Mouse (Mus musculus): ENCODE results near the gene Slit2.

Gene Slit2

DNA sequence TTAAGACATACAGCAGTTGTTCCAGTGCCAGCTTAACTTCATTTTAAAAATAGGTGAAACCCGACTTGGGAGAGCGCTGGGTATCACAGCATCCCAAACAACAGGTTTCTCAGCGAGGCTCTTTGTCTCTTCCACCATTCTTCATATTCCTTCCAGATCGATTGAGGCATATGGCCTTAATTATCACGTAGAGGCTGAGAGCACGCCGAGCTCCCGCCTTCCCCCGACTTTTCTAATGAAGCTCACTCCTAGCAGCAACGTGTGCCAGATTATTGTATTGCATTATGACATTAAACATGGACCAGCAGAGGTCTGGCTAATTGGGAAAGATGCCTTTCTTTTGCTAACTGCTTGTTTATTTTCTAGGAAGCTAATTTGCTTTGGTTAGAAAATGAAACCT, 75.7 kb downstream of the Slit2 start:
- DNase-seq, result no peak

GRCm38 (mm10) chr5:48060715-48061114, 77.8 kb downstream of the Slit2 start:
- DNase-seq, result no peak

- no peak for DNase-seq
Measured at GRCm38 (mm10) chr5:48078730-48079129, 95.8 kb downstream of the Slit2 start.

DNA sequence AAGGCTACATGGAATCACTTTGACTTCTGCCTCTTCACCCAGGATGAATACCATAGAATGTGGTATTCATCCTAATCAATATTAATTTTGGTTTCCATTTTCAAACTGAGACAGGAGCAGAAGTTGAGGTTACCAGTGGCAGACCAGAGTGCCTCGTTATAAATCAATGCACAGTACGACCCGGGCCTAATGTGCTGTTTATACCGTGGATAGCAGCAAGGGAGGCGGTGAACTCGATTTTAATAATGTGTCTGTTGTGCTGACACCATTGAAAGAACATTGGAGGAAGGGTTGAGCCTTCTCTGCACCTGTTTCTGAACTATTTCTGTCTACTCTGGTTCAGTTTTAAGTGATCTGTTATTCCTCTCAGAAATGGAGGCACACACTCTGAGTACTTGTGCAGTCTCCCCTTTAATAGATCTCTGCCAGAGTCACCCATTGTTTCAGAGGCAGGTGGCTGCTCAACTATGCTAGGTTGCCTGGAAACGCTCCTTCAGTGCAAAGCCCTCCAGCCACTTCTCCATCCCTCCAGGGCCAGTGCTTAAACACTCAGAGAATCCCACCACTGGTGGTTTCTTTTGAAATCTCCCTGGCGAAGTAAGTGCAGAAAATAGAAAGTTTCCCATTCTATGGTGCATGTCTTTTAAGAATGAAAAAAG, 98.4 kb downstream of the Slit2 start:
- no peak for DNase-seq

DNA sequence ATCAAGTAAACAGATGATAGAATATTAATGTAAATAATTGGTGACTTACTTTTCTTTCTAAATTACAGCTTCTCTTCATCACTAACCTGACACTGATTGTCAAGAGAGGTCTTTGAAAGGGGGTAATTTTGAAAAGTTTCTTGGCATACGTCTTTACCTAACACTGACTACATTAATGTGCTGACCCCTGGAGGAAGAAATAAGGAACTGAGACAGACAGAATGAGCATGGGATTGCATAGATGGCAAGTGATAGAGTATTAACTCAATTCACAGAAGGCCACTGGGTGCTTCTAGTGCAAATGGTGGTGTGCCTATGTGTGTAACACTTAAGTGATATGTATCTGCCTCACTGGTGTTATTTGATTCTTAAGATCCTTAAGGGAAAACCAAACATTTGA, 130.5 kb downstream of the Slit2 start:
- DNase-seq, result no peak

DNA sequence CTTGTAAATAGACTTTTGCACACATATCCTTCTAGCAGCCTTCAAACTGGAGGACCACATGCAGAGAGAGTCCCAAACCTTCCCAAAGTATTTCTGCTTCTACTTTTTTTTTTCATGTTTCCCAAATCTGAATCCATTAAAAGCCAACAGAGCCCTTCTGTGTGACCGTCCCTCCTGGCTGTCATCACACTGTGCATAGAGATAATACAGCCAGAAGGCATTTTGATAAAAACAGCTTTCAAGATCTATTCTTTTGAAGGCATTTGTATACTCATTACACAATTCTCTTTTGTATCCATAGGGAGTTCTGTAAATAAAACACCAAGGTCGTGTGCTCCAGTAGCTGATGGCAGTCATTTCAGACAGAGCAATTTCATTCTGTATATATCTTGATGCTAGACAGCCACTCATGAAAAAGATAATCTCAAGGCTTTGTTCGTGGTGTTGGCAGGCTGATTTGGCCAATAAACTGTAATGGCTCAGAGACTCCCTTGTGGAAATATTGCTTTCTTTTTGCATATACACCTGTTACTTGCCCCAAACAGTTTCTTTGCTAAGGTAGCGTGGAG, 132.1 kb downstream of the Slit2 start:
- DNase-seq, result no peak

DNA sequence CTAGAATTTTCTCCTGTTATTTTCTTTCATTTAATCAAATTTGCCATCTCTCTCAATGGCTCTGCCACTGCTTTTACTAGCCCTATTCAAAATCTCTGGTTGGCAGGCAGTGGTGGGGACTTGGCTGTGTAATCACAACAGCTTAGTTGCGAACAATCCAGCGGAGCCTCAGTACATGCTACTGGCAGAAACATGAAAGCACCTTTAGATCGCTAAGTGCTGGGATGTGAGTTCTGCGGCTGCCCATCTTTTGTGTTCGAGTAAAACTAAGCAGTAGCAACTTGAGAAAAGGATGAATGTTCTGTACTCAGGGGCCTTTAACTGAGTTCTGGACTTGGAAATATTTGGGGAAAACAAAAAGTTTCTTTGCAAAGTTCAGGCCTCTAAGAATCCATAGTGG, 139.7 kb downstream of the Slit2 start:
- DNase-seq, result peak; percentile 4

DNA sequence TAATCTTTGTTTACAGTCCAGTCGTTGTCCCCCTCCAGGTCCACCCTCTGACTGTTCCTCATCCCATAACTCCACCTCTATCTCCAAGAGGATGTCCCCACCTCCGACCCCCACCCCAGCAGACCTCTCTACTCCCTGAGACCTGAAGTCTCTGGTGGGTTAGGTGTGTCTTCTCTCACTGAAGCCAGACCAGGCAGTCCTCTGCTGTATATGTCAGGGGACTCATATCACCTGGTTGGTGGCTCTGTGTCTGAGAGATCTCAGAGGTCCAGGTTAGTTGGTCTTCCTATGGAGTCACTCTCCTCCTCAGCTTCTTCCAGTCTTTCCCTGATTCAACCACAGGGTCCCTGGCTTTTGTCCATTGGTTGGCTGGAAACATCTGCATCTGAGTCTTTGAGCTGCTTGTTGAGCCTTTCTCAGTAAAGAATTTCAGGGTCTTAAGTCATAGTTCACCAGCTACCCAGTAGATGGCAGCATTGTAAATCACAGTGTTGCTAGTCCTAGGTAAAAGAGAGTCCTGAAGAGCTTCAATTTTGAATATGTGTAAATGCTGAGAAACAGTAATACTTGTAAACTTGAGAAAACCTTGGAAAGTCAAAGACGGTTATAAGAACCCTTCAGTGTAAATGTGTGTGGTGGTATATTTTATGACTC, 143.0 kb downstream of the Slit2 start:
- DNase-seq, result no peak

DNA sequence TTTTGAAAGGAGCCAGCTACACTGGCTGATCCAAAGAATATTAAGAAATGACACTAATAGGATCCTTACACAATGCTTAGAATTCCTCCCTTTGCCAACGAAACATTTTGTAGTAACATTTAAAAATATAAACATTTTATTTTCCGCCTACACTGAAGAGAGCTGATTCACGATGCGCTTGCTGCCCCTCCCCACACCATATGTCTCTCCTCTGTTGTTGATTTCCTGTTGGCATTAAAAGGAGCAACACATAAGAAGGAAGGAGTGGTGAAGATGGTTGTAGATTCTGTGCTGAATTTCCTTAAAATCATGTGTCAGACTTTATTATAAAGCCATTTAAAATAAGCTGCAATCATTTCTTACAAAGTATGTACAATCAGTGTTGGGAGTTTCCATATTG, 147.0 kb downstream of the Slit2 start:
- DNase-seq, result no peak

GRCm38 (mm10) chr5:48136571-48136970, 153.6 kb downstream of the Slit2 start:
- DNase-seq, result peak; percentile 44

DNA sequence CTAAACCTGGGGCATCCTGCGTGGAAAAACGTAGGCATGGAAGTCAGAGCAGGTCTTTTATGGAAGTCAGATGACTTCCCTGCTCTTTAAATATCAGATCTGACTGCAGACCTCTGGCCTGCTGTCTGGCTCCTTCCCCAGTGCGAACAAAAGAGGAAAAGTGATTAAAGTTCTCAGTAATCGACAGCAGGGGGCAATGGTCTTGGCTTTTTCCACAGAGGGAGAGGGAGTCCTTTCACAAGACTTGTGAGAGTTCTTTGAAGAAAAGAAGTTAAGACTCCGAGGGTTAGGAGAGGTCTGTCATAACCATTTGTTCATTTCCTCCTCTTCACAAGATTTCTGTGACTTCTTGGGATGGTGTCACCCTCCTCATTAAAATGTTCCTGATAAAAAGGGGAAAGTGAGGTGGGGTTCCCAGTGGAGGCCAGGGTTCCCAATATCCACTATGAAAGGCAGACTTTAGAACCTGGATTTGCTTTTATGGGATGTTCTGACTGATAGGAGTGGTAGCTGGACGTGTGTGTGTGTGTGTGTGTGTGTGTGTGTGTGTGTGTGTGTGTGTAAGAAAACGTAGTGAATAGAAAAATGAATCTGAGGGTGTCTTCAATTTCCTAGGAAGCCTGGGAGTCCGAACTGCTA, 156.0 kb downstream of the Slit2 start:
- no peak for DNase-seq

GRCm38 (mm10) chr5:48139488-48139862, 156.5 kb downstream of the Slit2 start:
- no peak for DNase-seq

- no peak for DNase-seq
Measured at GRCm38 (mm10) chr5:48146082-48146481, 163.1 kb downstream of the Slit2 start.

DNA sequence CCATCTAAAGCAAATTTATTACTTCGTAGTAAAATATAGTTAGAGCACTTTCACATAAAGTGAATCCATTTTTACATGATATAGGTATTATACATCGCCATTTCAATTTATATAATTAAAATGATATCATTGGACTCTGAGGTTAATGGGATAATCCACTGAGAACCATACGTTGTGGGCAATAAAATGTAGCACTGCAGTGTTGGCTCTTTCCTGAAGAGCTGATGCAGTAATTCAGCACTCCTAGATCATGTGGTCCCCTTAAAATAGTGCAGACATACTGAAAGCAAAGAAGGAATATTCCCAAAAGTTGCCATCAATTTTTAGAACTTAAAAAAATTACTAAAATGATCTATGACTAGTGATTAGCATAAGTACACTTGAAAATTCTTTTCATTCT, 177.9 kb downstream of the Slit2 start:
- DNase-seq, result no peak

GRCm38 (mm10) chr5:48181646-48182302, 198.8 kb downstream of the Slit2 start:
- no peak for DNase-seq

DNA sequence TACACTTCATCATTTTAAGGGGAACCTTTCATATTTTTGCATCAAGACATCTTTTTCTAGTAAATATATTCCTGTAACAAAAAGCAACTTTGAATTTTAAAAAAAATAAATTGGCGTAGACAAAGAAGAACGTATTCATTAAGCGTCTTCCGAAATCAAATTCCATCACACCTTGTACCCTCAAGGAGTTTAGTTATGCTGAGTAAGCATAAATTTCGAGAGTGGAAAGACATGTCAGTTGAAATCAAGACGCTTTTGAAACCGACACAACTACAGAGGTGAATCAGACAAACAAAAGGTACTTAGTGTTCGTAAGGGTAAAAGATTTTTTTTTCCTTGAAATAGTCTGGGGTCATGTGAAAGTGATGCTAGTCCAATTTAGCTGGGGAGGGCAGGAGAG, 201.4 kb downstream of the Slit2 start:
- DNase-seq, result no peak

GRCm38 (mm10) chr5:48187819-48188218, 204.9 kb downstream of the Slit2 start:
- DNase-seq, result no peak

DNA sequence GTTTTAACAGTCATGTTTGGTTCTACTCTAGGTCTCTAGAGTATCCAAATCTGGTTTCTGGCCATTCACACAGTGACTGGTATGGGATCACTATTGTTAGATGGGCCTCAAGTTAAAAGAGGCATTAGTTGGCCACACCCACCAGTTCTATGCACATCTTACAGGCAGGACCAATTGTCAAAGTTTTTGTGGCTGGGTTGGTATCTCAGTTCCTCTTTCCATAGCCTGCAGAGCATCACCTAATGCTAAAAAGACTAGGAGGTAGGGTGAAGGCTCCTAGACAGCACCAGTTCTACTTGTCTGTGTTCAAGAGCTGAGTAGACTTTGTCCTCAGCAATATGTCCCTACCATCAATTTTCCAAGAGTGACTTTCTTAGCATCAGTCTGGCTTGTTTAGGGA, 216.4 kb downstream of the Slit2 start:
- no peak for DNase-seq

GRCm38 (mm10) chr5:48215248-48215647, 232.3 kb downstream of the Slit2 start:
- DNase-seq, result no peak

GRCm38 (mm10) chr5:48219624-48220155, 236.8 kb downstream of the Slit2 start:
- DNase-seq, result no peak

DNA sequence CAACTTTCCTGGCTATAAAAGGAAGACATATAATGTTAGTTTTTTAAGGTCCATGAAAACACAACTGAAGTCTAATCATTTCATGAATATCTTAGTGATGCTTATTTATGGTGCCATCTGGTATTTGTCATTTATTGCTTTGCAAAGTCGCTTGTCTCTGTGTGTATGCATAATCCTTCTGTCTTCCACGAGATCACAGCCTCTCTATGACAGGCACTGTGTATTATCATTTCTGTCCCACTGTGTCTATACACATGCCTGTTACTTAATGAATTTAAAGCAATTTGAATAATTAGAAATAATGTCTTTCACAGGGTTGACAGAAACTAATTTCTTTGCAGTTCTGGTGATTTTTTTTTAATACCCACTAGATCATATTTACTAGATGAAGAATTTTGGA, 242.6 kb downstream of the Slit2 start:
- no peak for DNase-seq

DNA sequence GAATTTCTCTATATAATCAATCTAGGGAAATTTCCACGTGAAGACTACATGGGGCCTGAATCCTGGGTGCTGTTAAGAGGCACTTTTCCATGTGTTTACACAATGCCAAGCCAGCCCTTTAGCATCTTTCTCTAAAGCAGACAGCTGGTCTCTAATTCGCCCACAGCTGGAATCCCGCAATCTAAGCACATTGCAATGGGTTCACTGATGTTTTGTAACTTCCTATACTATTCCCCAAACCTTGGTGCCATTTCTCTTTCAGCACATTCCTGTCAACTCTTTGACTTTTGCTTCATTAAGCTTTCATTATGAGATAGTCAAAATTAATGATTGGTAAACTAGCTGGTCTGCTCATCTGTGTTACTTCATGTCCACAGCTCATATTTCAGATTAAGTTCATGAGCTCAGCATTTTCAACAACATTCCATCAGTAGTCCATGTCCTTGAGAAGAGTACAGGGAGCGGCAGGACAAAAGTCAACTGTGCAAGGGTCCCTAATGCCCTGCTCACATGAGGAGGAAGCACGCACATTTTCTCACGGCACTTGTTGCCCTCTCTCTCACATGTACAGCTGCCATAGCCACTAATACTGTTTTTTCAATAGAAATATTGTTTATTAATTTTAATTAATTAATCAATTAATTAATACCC, 247.6 kb downstream of the Slit2 start:
- DNase-seq, result no peak

DNA sequence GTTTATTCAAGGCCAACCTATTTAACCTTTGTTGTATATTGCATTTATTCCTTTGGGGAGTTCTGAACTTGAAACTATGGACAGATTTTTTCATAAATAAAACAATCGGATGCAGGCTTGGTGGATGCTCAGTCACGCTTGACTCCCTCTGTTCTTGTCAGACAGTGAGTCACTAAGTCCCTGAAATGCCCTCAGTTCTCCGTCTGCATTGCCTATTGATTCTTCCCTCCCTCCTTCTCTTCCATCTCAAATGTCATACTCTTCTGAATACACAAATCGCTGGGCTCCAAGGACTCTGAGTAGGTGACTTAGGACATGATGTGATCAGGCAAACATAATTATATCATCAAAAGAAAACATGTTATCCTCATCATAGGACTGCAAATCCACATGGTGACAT, 251.8 kb downstream of the Slit2 start:
- DNase-seq, result no peak
